Comparison of ENCODE assay signal across 11 mouse cellular contexts in the genomic region with DNA sequence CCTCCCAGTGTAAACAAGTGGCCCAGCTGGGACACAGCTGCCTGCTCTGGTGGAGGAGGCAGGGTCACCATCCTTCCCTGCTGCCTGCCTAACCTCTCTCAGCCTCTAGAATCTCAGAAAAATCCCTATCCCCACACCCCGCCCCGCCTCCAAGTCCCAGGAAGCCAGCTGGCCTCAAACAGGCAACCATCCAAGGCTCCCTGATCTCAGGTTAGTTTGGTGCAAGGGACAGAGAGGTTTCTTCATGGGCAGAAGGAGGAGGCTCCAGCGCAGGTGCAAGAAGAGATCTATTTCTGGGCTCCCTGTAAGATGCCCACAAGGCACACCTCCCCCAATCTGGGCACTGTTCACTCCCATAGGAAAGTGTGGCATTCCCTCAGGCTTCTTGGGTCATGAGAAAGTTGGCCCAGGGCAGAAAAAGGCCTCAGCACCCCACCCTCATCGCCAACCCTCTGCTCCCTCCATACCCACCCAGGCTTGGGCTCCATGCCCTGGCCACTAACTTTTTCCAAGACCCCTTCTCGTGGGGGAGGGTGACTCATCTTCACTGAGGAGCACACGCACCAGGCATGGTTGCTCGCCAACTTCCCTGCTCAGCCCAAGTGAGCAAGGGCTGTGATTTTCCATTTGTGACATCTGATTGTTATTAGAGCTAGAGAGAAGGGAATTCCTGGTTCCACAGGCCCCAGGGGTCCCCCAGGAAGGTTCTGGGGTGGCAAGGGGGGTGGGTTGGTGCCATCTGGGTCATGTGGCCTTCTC. TPM values are rescaled to one million over a fixed set of nuclear protein-coding genes. Genes with fewer than 3 reads are reported as not detected.
DNase-seq lines count a peak whose midpoint lies in the region; ATAC-seq lines count a peak whose summit lies in the region.
"Had no signal": no experiment of that assay in that cellular context is flagged by ENCODE, and none has a peak within 500 bp of the region (broad histone marks: within the 10 kb centered on the region; RNA-seq: fewer than 3 reads in every experiment).

No protein-coding gene starts in this region.

- no peak overlapping the region for H3K4me2 ChIP-seq in kidney, embryonic 16.5 days (replicated peaks; ENCODE audit: low read depth, low read length)
- H3K4me2 ChIP-seq in liver, embryonic 12.5 days = no peak overlapping the region
- H3K4me2 ChIP-seq: neural tube, embryonic 12.5 days had no signal

- intact Hi-C loops in gastrocnemius, postnatal 36 days (cut with DNase I) = no loop called here

- WGBS in kidney, embryonic 16.5 days = 62% methylated on average over 7 of the region's 7 CpGs
- 44% methylated on average over 7 of the region's 7 CpGs for WGBS in liver, embryonic 12.5 days (ENCODE audit: insufficient replicate concordance)

- peak overlapping the region; percentile 63; the same call in 1 of the 2 replicates for H3K27ac ChIP-seq in kidney, embryonic 16.5 days (ENCODE audit: low read length)
- H3K27ac ChIP-seq in liver, embryonic 12.5 days = no peak overlapping the region
- H3K27ac ChIP-seq: neural tube, embryonic 12.5 days had no signal

- H3K9ac ChIP-seq in kidney, embryonic 16.5 days (replicated peaks; ENCODE audit: low read length) = 0 out of 2 replicates have a peak overlapping the region, but pooled peaks have one; percentile 16
- no peak overlapping the region for H3K9ac ChIP-seq in liver, embryonic 12.5 days

- ATAC-seq in kidney, embryonic 16.5 days (ENCODE audit: low FRiP score, low TSS enrichment) = no peak
- no peak for ATAC-seq in liver, embryonic 12.5 days

- peaks cover 19% of the 10 kb centered on the region; the same call in 1 of the 2 replicates for H3K4me1 ChIP-seq in kidney, embryonic 16.5 days (ENCODE audit: insufficient read depth, low read length)
- peaks cover 17% of the 10 kb centered on the region for H3K4me1 ChIP-seq in liver, embryonic 12.5 days

- H3K36me3 ChIP-seq in kidney, embryonic 16.5 days (ENCODE audit: insufficient read depth, low read length) = no peaks in the 10 kb centered on the region
- H3K36me3 ChIP-seq in liver, embryonic 12.5 days = no peaks in the 10 kb centered on the region
- H3K36me3 ChIP-seq: neural tube, embryonic 12.5 days had no signal

- no peak overlapping the region for H3K4me3 ChIP-seq in kidney, embryonic 16.5 days (ENCODE audit: low read length)
- H3K4me3 ChIP-seq in liver, embryonic 12.5 days = no peak overlapping the region
- H3K4me3 ChIP-seq: neural tube, embryonic 12.5 days had no signal

- H3K9me3 ChIP-seq in kidney, embryonic 16.5 days (ENCODE audit: low read length) = no peaks in the 10 kb centered on the region
- no peaks in the 10 kb centered on the region for H3K9me3 ChIP-seq in liver, embryonic 12.5 days (replicated peaks)
- H3K9me3 ChIP-seq: neural tube, embryonic 12.5 days had no signal

- no peak for DNase-seq in kidney, adult 9 months
- peak; percentile 87 to 90 for DNase-seq in cerebellum, adult 18-20 months
- peak; percentile 54 to 65 for DNase-seq in gastrocnemius, postnatal 36 days
- DNase-seq in lung, postnatal 4 days = peak; percentile 53 to 72
- DNase-seq in layer of hippocampus, postnatal 25 days (ENCODE audit: extremely low spot score in 1 of 2, low spot score in 1 of 2) = no peak
- DNase-seq in ovary, postnatal 10 days (ENCODE audit: low spot score) = no peak

- H3K27me3 ChIP-seq in kidney, embryonic 16.5 days (ENCODE audit: insufficient read depth, low read length) = no peaks in the 10 kb centered on the region
- H3K27me3 ChIP-seq in liver, embryonic 12.5 days (replicated peaks) = peaks cover 24% of the 10 kb centered on the region; the same call in 1 of the 2 replicates

RNA-seq across cellular contexts. Expression of a gene that starts 0.9 kb away (rescaled TPM):
- 3.5 and 3.8 TPM in 2 replicates for polyA plus RNA-seq in kidney, embryonic 16.5 days (2015; fragmentation: Nextera tagmentation; extraction: Ambion mirVana)
- total RNA-seq in gastrocnemius, postnatal 36 days (2021) = 1 to 10 TPM; 2.5 to 2.7 TPM
- not detected in 2 replicates for polyA plus RNA-seq in liver, embryonic 12.5 days (2016; fragmentation: Nextera tagmentation; extraction: Ambion mirVana)
- 1 to 10 TPM in 1 of 2 experiments, under 1 TPM in 1; 0.87 to 1.1 TPM for total RNA-seq in layer of hippocampus, postnatal 25 days (2021)

RNA-seq across cellular contexts. Expression of a gene that starts 14.9 kb away (rescaled TPM):
- not detected in 2 replicates for polyA plus RNA-seq in kidney, embryonic 16.5 days (2015; fragmentation: Nextera tagmentation; extraction: Ambion mirVana)
- total RNA-seq in gastrocnemius, postnatal 36 days (2021) = not detected
- polyA plus RNA-seq in liver, embryonic 12.5 days (2016; fragmentation: Nextera tagmentation; extraction: Ambion mirVana) = not detected in 2 replicates
- total RNA-seq in layer of hippocampus, postnatal 25 days (2021) = not detected
- total RNA-seq: layer of hippocampus, adult 18-20 months had no signal
- polyA plus RNA-seq: cortical plate, adult 2 months had no signal

RNA-seq across cellular contexts. Expression of a gene that starts 15.9 kb away (rescaled TPM):
- 11.4 and 12.2 TPM in 2 replicates for polyA plus RNA-seq in kidney, embryonic 16.5 days (2015; fragmentation: Nextera tagmentation; extraction: Ambion mirVana)
- total RNA-seq in gastrocnemius, postnatal 36 days (2021) = 1 to 10 TPM; 1.7 to 1.9 TPM
- 2.9 and 3.1 TPM in 2 replicates for polyA plus RNA-seq in liver, embryonic 12.5 days (2016; fragmentation: Nextera tagmentation; extraction: Ambion mirVana)
- total RNA-seq in layer of hippocampus, postnatal 25 days (2021) = 1 to 10 TPM; 4.0 to 5.8 TPM

Comparison
In these comparisons a context has a peak if more than half of its experiments do, and no peak if none do; other contexts are left out.
1. DNase-seq: peak in cerebellum, adult 18-20 months (2 of 2), gastrocnemius, postnatal 36 days (2 of 2) and lung, postnatal 4 days (2 of 2); none in kidney, adult 9 months (single experiment), layer of hippocampus, postnatal 25 days (0 of 2) and ovary, postnatal 10 days (single experiment).